Mouse (Mus musculus) thymus, postnatal 0 days (tissue): ENCODE results near the gene Robo1. TPM values are rescaled to one million over a fixed set of nuclear protein-coding genes. Genes with fewer than 3 reads are reported as not detected.

Experiments used
- DNase-seq: peaks from one replicate; pipeline ENCODE4 v3.0.0-alpha.2; 2015; ENCODE audit warnings: low spot score
- polyA plus RNA-seq: library from polyadenylated mRNA; unstranded; fragments of >200 nt; fragmentation: Nextera tagmentation; extraction: Ambion mirVana; gene quantifications from 2 replicates; pipeline ENCODE4 v1.2.1, GENCODE M21; 2015

Robo1 gene
- polyA plus RNA-seq: 3.2 and 4.2 TPM in 2 replicates

GRCm38 (mm10) chr16:72307537-72308330 is at the start of gene Robo1:
Gene Robo1, plus strand, starts transcription at chr16:72308306.
- DNase-seq: no peak

- no peak for DNase-seq
Measured at GRCm38 (mm10) chr16:72267839-72268238, 40.3 kb upstream of the Robo1 start.

GRCm38 (mm10) chr16:72276390-72277074 is 31.6 kb upstream of the Robo1 start:
- no peak for DNase-seq

- DNase-seq: no peak
Measured at GRCm38 (mm10) chr16:72308331-72308668, 194 bp downstream of the Robo1 start.

GRCm38 (mm10) chr16:72327321-72327720 is 19.2 kb downstream of the Robo1 start:
- DNase-seq: no peak

- DNase-seq: no peak
Measured at GRCm38 (mm10) chr16:72328579-72328978, 20.5 kb downstream of the Robo1 start.

- no peak for DNase-seq
Measured at GRCm38 (mm10) chr16:72337757-72338156, 29.7 kb downstream of the Robo1 start.

- peak; percentile 68 for DNase-seq
Measured at GRCm38 (mm10) chr16:72350422-72350821, 42.3 kb downstream of the Robo1 start.

GRCm38 (mm10) chr16:72356515-72357357 is 48.6 kb downstream of the Robo1 start:
- DNase-seq: peak; percentile 18

GRCm38 (mm10) chr16:72376896-72377295 is 68.8 kb downstream of the Robo1 start:
- DNase-seq: no peak

- DNase-seq: no peak
Measured at GRCm38 (mm10) chr16:72381819-72382218, 73.7 kb downstream of the Robo1 start.

- DNase-seq: no peak
Measured at GRCm38 (mm10) chr16:72383566-72383965, 75.5 kb downstream of the Robo1 start.

- no peak for DNase-seq
Measured at GRCm38 (mm10) chr16:72393512-72393911, 85.4 kb downstream of the Robo1 start.

GRCm38 (mm10) chr16:72398811-72399210 is 90.7 kb downstream of the Robo1 start:
- DNase-seq: no peak

GRCm38 (mm10) chr16:72402381-72402780 is 94.3 kb downstream of the Robo1 start:
- no peak for DNase-seq

GRCm38 (mm10) chr16:72409820-72410219 is 101.7 kb downstream of the Robo1 start:
- DNase-seq: no peak

GRCm38 (mm10) chr16:72411669-72412270 is 103.7 kb downstream of the Robo1 start:
- DNase-seq: no peak

- DNase-seq: no peak
Measured at GRCm38 (mm10) chr16:72412879-72413278, 104.8 kb downstream of the Robo1 start.

- DNase-seq: no peak
Measured at GRCm38 (mm10) chr16:72419328-72420066, 111.4 kb downstream of the Robo1 start.

GRCm38 (mm10) chr16:72422426-72422825 is 114.3 kb downstream of the Robo1 start:
- DNase-seq: no peak

- DNase-seq: no peak
Measured at GRCm38 (mm10) chr16:72434396-72434795, 126.3 kb downstream of the Robo1 start.
